Mouse (Mus musculus): ENCODE results near the gene Mrpl35. TPM values are rescaled to one million over a fixed set of nuclear protein-coding genes. Genes with fewer than 3 reads are reported as not detected.
"Not testable (repeated sequence)": the region's sequence is repeated elsewhere in the genome, so short reads cannot be mapped to it uniquely, and the experiment has no call there.

Gene Mrpl35
- polyA plus RNA-seq (2014; fragmentation: Nextera tagmentation; extraction: Ambion mirVana), result 60.9 and 65.3 TPM in 2 replicates

DNA sequence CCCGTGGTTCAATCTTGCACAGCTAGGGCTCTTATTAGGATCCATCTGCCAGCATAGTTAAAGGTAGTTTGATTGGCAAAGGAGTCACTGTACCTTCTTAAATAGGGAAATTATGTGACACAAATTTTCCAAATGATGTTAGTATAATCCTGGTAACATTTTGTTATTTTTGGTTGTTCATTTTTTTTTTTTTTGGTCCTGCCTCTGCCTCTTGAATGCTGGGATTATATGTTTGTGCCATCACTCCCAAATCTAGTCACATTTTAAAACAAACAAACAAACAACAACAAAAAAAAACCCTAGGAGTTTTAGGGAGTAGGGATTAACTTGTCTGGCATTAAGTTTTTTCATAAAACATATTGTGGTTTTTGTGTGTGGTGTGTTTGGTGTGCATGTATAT, at the start of gene Mrpl35:
Gene Mrpl35 (minus strand): TSS at position 101 of the 400 bp plus-strand sequence.
- Histone ChIP-seq H3K4me2 (no peak within 1 kb of the TSS), H3K4me3 (ENCODE audit: low read depth, low read length) (no peak within 1 kb of the TSS), H3K9me3 (replicated peaks; ENCODE audit: control insufficient read depth, low read length) (no peaks in the 10 kb centered on the region), H3K27ac (ENCODE audit: low read depth, low read length) (no peak within 1 kb of the TSS), H3K4me1 (ENCODE audit: control insufficient read depth, insufficient read depth, low read length) (no peaks in the 10 kb centered on the region), H3K27me3 (ENCODE audit: control insufficient read depth, insufficient read depth, low read length) (no peaks in the 10 kb centered on the region), H3K9ac (ENCODE audit: low read depth, low read length) (no peak within 1 kb of the TSS), H3K36me3 (ENCODE audit: control insufficient read depth, insufficient read depth, low read length) (no peaks in the 10 kb centered on the region)
- WGBS (ENCODE audit: insufficient replicate concordance), result 58% methylated on average over 1 of the region's 1 CpGs
- ATAC-seq (replicated peaks; ENCODE audit: insufficient number of reproducible peaks, low FRiP score, low TSS enrichment), result no peak

DNA sequence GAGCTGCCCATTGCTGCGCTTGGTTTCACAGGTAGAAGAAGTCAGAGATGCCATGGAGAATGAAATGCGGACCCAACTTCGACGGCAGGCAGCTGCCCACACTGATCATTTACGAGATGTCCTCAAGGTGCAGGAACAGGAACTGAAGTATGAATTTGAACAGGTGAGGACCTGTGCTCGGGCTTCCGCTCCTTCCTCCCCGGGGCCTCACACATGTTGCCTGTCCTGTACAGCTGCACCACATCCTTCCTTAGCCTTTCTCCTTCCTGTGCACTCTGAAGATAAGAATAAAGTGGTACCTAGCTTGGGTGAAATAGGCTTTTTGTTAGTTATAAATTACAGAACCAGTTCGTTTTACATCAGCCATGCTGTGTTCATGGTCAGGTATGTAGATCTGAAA, 44.6 kb upstream of the Mrpl35 start:
- Histone ChIP-seq H3K27me3 (ENCODE audit: control insufficient read depth, insufficient read depth, low read length) (no peaks in the 10 kb centered on the region), H3K27ac (ENCODE audit: low read depth, low read length) (no peak overlapping the region), H3K9me3 (replicated peaks; ENCODE audit: control insufficient read depth, low read length) (no peaks in the 10 kb centered on the region), H3K36me3 (ENCODE audit: control insufficient read depth, insufficient read depth, low read length) (peaks cover 27% of the 10 kb centered on the region), H3K4me3 (ENCODE audit: low read depth, low read length) (no peak overlapping the region), H3K4me1 (ENCODE audit: control insufficient read depth, insufficient read depth, low read length) (no peaks in the 10 kb centered on the region), H3K4me2 (no peak overlapping the region), H3K9ac (ENCODE audit: low read depth, low read length) (no peak overlapping the region)
- 93% methylated on average over 9 of the region's 9 CpGs for WGBS (ENCODE audit: insufficient replicate concordance)
- no peak for ATAC-seq (replicated peaks; ENCODE audit: insufficient number of reproducible peaks, low FRiP score, low TSS enrichment)

- no peak for ATAC-seq (replicated peaks; ENCODE audit: insufficient number of reproducible peaks, low FRiP score, low TSS enrichment)
- Histone ChIP-seq H3K27me3 (ENCODE audit: control insufficient read depth, insufficient read depth, low read length) (no peaks in the 10 kb centered on the region), H3K4me1 (ENCODE audit: control insufficient read depth, insufficient read depth, low read length) (no peaks in the 10 kb centered on the region), H3K4me3 (ENCODE audit: low read depth, low read length) (no peak overlapping the region), H3K9ac (ENCODE audit: low read depth, low read length) (no peak overlapping the region), H3K9me3 (replicated peaks; ENCODE audit: control insufficient read depth, low read length) (no peaks in the 10 kb centered on the region), H3K36me3 (ENCODE audit: control insufficient read depth, insufficient read depth, low read length) (peaks cover 37% of the 10 kb centered on the region), H3K27ac (ENCODE audit: low read depth, low read length) (no peak overlapping the region), H3K4me2 (no peak overlapping the region)
- WGBS (ENCODE audit: insufficient replicate concordance), result 81% methylated on average over 1 of the region's 1 CpGs
These were observed 42.0 kb upstream of the Mrpl35 start for GRCm38 (mm10) chr6:71868809-71869208.

GRCm38 (mm10) chr6:71867751-71868150, 41.0 kb upstream of the Mrpl35 start:
- H3K27me3 ChIP-seq (ENCODE audit: control insufficient read depth, insufficient read depth, low read length), result no peaks in the 10 kb centered on the region
- no peaks in the 10 kb centered on the region for H3K9me3 ChIP-seq (replicated peaks; ENCODE audit: control insufficient read depth, low read length)
- peaks cover 41% of the 10 kb centered on the region for H3K36me3 ChIP-seq (ENCODE audit: control insufficient read depth, insufficient read depth, low read length)
- WGBS (ENCODE audit: insufficient replicate concordance), result 89% methylated on average over 2 of the region's 2 CpGs
- H3K27ac ChIP-seq (ENCODE audit: low read depth, low read length), result no peak overlapping the region
- H3K4me3 ChIP-seq (ENCODE audit: low read depth, low read length), result no peak overlapping the region
- H3K4me1 ChIP-seq (ENCODE audit: control insufficient read depth, insufficient read depth, low read length), result no peaks in the 10 kb centered on the region
- ATAC-seq (replicated peaks; ENCODE audit: insufficient number of reproducible peaks, low FRiP score, low TSS enrichment), result no peak
- H3K9ac ChIP-seq (ENCODE audit: low read depth, low read length), result no peak overlapping the region
- no peak overlapping the region for H3K4me2 ChIP-seq

DNA sequence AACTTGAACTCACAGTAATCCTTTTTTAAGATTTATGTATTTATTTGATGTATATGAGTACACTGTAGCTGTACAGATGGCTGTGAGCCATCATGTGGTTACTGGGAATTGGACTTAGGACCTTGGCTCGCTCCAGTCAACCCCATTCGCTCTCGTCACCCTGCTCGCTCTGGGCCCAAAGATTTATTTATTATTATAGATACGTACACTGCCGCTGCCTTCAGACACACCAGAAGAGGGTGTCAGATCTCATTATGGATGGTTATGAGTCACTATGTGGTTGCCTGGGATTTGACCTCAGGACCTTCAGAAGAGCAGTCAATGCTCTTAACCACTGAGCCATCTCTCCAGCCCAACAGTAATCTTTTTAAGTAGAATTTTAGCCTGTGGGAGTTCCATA, 20.1 kb upstream of the Mrpl35 start:
- 98% methylated on average over 6 of the region's 6 CpGs for WGBS (ENCODE audit: insufficient replicate concordance)
- H3K4me1 ChIP-seq (ENCODE audit: control insufficient read depth, insufficient read depth, low read length); H3K9me3 ChIP-seq (replicated peaks; ENCODE audit: control insufficient read depth, low read length); H3K4me3 ChIP-seq (ENCODE audit: low read depth, low read length); H3K9ac ChIP-seq (ENCODE audit: low read depth, low read length); H3K27me3 ChIP-seq (ENCODE audit: control insufficient read depth, insufficient read depth, low read length); ATAC-seq (replicated peaks; ENCODE audit: insufficient number of reproducible peaks, low FRiP score, low TSS enrichment); H3K27ac ChIP-seq (ENCODE audit: low read depth, low read length); H3K36me3 ChIP-seq (ENCODE audit: control insufficient read depth, insufficient read depth, low read length); H3K4me2 ChIP-seq: not testable (repeated sequence)

- Histone ChIP-seq H3K4me2 (no peak overlapping the region), H3K4me3 (ENCODE audit: low read depth, low read length) (no peak overlapping the region)
- WGBS (ENCODE audit: insufficient replicate concordance), result 91% methylated on average over 1 of the region's 1 CpGs
These were observed 14.0 kb upstream of the Mrpl35 start for GRCm38 (mm10) chr6:71840597-71841290.

GRCm38 (mm10) chr6:71839815-71840214, 13.0 kb upstream of the Mrpl35 start:
- ATAC-seq (replicated peaks; ENCODE audit: insufficient number of reproducible peaks, low FRiP score, low TSS enrichment), result no peak
- Histone ChIP-seq H3K27me3 (ENCODE audit: control insufficient read depth, insufficient read depth, low read length) (no peaks in the 10 kb centered on the region), H3K4me1 (ENCODE audit: control insufficient read depth, insufficient read depth, low read length) (no peaks in the 10 kb centered on the region), H3K9ac (ENCODE audit: low read depth, low read length) (no peak overlapping the region), H3K27ac (ENCODE audit: low read depth, low read length) (no peak overlapping the region), H3K4me2 (no peak overlapping the region), H3K4me3 (ENCODE audit: low read depth, low read length) (no peak overlapping the region), H3K9me3 (replicated peaks; ENCODE audit: control insufficient read depth, low read length) (no peaks in the 10 kb centered on the region), H3K36me3 (ENCODE audit: control insufficient read depth, insufficient read depth, low read length) (no peaks in the 10 kb centered on the region)

More at GRCm38 (mm10) chr6:71840597-71841290, 14.0 kb upstream of the Mrpl35 start:
- 0 out of 2 replicates have a peak, but pooled peaks cover 2% of the 10 kb centered on the region for H3K36me3 ChIP-seq (ENCODE audit: control insufficient read depth, insufficient read depth, low read length)
- H3K9me3 ChIP-seq (replicated peaks; ENCODE audit: control insufficient read depth, low read length), result no peaks in the 10 kb centered on the region
- no peaks in the 10 kb centered on the region for H3K4me1 ChIP-seq (ENCODE audit: control insufficient read depth, insufficient read depth, low read length)
- H3K27ac ChIP-seq (ENCODE audit: low read depth, low read length), result no peak overlapping the region
- no peak overlapping the region for H3K9ac ChIP-seq (ENCODE audit: low read depth, low read length)
- no peaks in the 10 kb centered on the region for H3K27me3 ChIP-seq (ENCODE audit: control insufficient read depth, insufficient read depth, low read length)
- no peak for ATAC-seq (replicated peaks; ENCODE audit: insufficient number of reproducible peaks, low FRiP score, low TSS enrichment)

GRCm38 (mm10) chr6:71836811-71837210, 10.0 kb upstream of the Mrpl35 start:
- Histone ChIP-seq H3K4me2 (no peak overlapping the region), H3K27ac (ENCODE audit: low read depth, low read length) (no peak overlapping the region), H3K9ac (ENCODE audit: low read depth, low read length) (no peak overlapping the region), H3K27me3 (ENCODE audit: control insufficient read depth, insufficient read depth, low read length) (no peaks in the 10 kb centered on the region), H3K36me3 (ENCODE audit: control insufficient read depth, insufficient read depth, low read length) (no peaks in the 10 kb centered on the region), H3K4me3 (ENCODE audit: low read depth, low read length) (no peak overlapping the region), H3K9me3 (replicated peaks; ENCODE audit: control insufficient read depth, low read length) (no peaks in the 10 kb centered on the region), H3K4me1 (ENCODE audit: control insufficient read depth, insufficient read depth, low read length) (peaks cover 5% of the 10 kb centered on the region; the same call in 1 of the 2 replicates)
- 65% methylated on average over 2 of the region's 2 CpGs for WGBS (ENCODE audit: insufficient replicate concordance)
- no peak for ATAC-seq (replicated peaks; ENCODE audit: insufficient number of reproducible peaks, low FRiP score, low TSS enrichment)

GRCm38 (mm10) chr6:71831581-71831960, 4.8 kb upstream of the Mrpl35 start:
- peaks cover 5% of the 10 kb centered on the region; the same call in 1 of the 2 replicates for H3K4me1 ChIP-seq (ENCODE audit: control insufficient read depth, insufficient read depth, low read length)
- H3K36me3 ChIP-seq (ENCODE audit: control insufficient read depth, insufficient read depth, low read length), result no peaks in the 10 kb centered on the region
- H3K4me3 ChIP-seq (ENCODE audit: low read depth, low read length), result peak overlapping the region; percentile 67
- peak overlapping the region; percentile 80 for H3K27ac ChIP-seq (ENCODE audit: low read depth, low read length)
- peak overlapping the region; percentile 80 for H3K9ac ChIP-seq (ENCODE audit: low read depth, low read length)
- ATAC-seq (replicated peaks; ENCODE audit: insufficient number of reproducible peaks, low FRiP score, low TSS enrichment), result peak; percentile 99
- no peaks in the 10 kb centered on the region for H3K27me3 ChIP-seq (ENCODE audit: control insufficient read depth, insufficient read depth, low read length)
- peak overlapping the region; percentile 84 for H3K4me2 ChIP-seq
- whole genome bisulfite sequencing (ENCODE audit: insufficient replicate concordance), result under 1% methylated on average over 21 of the region's 21 CpGs
- H3K9me3 ChIP-seq (replicated peaks; ENCODE audit: control insufficient read depth, low read length), result no peaks in the 10 kb centered on the region
